Mouse (Mus musculus): ENCODE measurements at regions not wholly inside any gene's neighbourhood (a gene's known extent, or its start where the extent isn't known, plus 50 kb on each side); places are given as distances from the start of the nearest gene placed in this dataset.
A peak's percentile ranks its signal among the peaks of the same experiment; 100 is the strongest.

DNA sequence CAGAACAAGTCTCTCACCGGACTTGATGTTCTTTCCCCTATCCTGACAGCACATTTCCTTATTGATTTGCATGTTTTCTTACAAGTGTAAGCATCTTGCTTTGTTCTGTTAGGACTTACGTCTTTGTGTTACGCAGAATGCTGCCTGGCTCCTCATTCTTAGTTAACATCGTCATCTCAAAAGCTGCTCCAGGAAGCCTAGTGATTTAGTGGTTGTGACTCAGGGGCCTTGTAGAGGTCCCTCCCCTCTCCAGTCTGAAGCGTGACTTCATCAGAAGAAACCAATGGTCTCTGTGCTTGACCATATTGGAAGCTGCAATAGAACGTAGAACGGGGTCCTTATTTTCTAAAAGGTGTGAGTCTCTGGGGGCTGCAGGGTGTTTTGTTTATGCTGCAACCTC lies 122.9 kb downstream of the Tmem38b start:
- Histone ChIP-seq H3K9ac (replicated peaks; ENCODE audit: low read length, poor library complexity, severe bottlenecking) (no peak overlapping the region), H3K36me3 (ENCODE audit: insufficient read depth, low read length) (no peaks in the 10 kb centered on the region), H3K9me3 (ENCODE audit: low read length) (no peaks in the 10 kb centered on the region), H3K4me1 (ENCODE audit: insufficient read depth, low read length) (peaks cover 5% of the 10 kb centered on the region; the same call in 1 of the 2 replicates), H3K4me3 (ENCODE audit: low read depth, low read length) (no peak overlapping the region), H3K4me2 (ENCODE audit: low read depth, low read length, poor library complexity, severe bottlenecking) (no peak overlapping the region), H3K27me3 (ENCODE audit: insufficient read depth, low read length) (no peaks in the 10 kb centered on the region), H3K27ac (ENCODE audit: low read depth, low read length) (no peak overlapping the region)
- no peak for TF ChIP-seq CTCF (IDR thresholded peaks at IDR 0.05)
- no peak for ATAC-seq (ENCODE audit: low FRiP score)
- 88% methylated on average over 7 of the region's 7 CpGs for WGBS
- DNase-seq (ENCODE audit: low spot score): no peak

DNA sequence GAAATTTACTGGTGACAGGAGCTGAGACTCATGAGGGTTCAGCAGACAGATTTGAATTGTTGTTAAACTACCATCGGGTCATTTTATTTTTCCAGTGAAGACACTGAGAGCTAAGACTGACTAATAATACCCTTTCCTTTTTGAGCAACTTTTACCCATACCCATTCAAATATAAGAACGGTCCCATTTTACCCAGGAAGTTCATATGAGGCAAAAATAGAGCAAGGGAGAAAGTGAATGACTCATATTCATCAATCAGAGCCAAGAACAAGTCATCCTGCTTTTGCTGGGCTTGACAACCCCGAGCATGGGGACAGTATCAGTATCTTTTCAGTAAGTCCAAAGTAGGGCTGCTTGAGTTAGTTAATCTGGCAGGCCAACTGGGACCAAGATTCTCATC lies 123.3 kb downstream of the Tmem38b start:
- H3K4me3 ChIP-seq (ENCODE audit: low read depth, low read length): no peak overlapping the region
- H3K36me3 ChIP-seq (ENCODE audit: insufficient read depth, low read length): no peaks in the 10 kb centered on the region
- WGBS: 92% methylated on average over 3 of the region's 3 CpGs
- H3K27ac ChIP-seq (ENCODE audit: low read depth, low read length): no peak overlapping the region
- no peak for TF ChIP-seq CTCF (IDR thresholded peaks at IDR 0.05)
- H3K9me3 ChIP-seq (ENCODE audit: low read length): no peaks in the 10 kb centered on the region
- DNase-seq (ENCODE audit: low spot score) (no peak), ATAC-seq (ENCODE audit: low FRiP score) (no peak)
- H3K4me1 ChIP-seq (ENCODE audit: insufficient read depth, low read length): peaks cover 5% of the 10 kb centered on the region; the same call in 1 of the 2 replicates
- H3K9ac ChIP-seq (replicated peaks; ENCODE audit: low read length, poor library complexity, severe bottlenecking): no peak overlapping the region
- no peaks in the 10 kb centered on the region for H3K27me3 ChIP-seq (ENCODE audit: insufficient read depth, low read length)
- no peak overlapping the region for H3K4me2 ChIP-seq (ENCODE audit: low read depth, low read length, poor library complexity, severe bottlenecking)

DNA sequence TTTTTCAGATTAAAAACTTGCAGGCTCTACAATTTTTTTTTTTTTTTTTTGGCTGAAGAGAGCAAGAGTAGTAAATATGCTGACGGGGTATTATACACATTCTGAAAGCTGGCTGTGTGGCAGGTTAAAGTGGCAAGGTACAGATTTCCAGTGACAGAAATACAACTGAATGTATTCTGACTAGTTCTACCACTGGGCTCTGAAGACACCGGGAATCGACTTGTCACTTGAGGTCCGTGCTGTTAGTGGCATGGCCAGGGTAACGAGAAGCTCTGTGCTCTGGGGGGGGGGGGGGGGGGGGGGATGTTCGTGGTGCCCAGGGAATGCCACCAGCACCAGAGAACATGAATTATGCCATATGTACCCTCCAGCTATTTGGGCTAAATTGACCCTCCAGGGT lies 124.7 kb downstream of the Tmem38b start:
- Histone ChIP-seq H3K27ac (ENCODE audit: low read depth, low read length) (peak overlapping the region; percentile 62; the same call in 1 of the 2 replicates), H3K4me3 (ENCODE audit: low read depth, low read length) (no peak overlapping the region), H3K9ac (replicated peaks; ENCODE audit: low read length, poor library complexity, severe bottlenecking) (no peak overlapping the region), H3K4me1 (ENCODE audit: insufficient read depth, low read length) (peaks cover 5% of the 10 kb centered on the region; the same call in 1 of the 2 replicates), H3K36me3 (ENCODE audit: insufficient read depth, low read length) (no peaks in the 10 kb centered on the region), H3K27me3 (ENCODE audit: insufficient read depth, low read length) (no peaks in the 10 kb centered on the region), H3K4me2 (ENCODE audit: low read depth, low read length, poor library complexity, severe bottlenecking) (peak overlapping the region; percentile 6; the same call in 1 of the 2 replicates), H3K9me3 (ENCODE audit: low read length) (no peaks in the 10 kb centered on the region)
- ATAC-seq (ENCODE audit: low FRiP score): no peak
- DNase-seq (ENCODE audit: low spot score): no peak
- no peak for TF ChIP-seq CTCF (IDR thresholded peaks at IDR 0.05)
- 23% methylated on average over 6 of the region's 6 CpGs for WGBS

DNA sequence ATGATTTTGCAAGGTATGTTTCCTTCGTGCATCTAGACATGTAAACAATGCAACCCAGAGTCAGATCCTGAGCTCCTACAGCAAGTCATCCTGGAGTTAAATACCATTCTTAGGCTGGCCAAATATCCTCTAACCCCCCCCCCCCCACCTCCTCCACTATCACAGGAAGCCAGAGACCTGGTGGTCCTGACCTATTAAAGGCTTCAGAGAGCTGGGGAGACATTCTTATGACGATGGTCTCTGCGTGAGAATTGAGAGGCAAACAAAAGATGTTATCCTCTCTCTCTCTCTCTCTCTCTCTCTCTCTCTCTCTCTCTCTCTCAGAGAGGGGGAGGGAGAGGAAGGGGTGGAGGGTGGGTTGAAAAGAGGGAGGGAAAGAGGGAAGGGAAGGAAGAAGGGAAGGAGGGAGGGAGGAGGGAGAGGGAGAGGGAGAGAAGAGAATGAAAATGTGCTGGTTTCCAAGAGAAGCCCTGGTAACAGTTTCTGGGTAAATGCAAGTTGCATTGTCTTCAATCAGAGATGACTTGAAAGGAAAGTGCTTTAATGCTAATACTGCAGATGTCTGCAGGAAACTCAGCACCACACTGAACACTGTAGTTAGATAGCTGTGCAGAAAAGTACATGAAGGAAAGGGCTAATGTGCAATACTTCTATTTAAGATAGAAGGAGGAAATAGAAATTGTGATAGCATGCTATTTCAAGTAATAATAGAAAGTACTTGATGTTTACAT lies 125.3 kb downstream of the Tmem38b start:
- peak overlapping the region; percentile 6; the same call in 1 of the 2 replicates for H3K4me2 ChIP-seq (ENCODE audit: low read depth, low read length, poor library complexity, severe bottlenecking)
- H3K9ac ChIP-seq (replicated peaks; ENCODE audit: low read length, poor library complexity, severe bottlenecking): no peak overlapping the region
- no peaks in the 10 kb centered on the region for H3K36me3 ChIP-seq (ENCODE audit: insufficient read depth, low read length)
- H3K4me3 ChIP-seq (ENCODE audit: low read depth, low read length): no peak overlapping the region
- ATAC-seq (ENCODE audit: low FRiP score) (0 out of 2 replicates have a peak, but pooled peaks have one; percentile 44), DNase-seq (ENCODE audit: low spot score) (no peak)
- peaks cover 5% of the 10 kb centered on the region; the same call in 1 of the 2 replicates for H3K4me1 ChIP-seq (ENCODE audit: insufficient read depth, low read length)
- H3K9me3 ChIP-seq (ENCODE audit: low read length): no peaks in the 10 kb centered on the region
- no peak for TF ChIP-seq CTCF (IDR thresholded peaks at IDR 0.05)
- 6% methylated on average over 3 of the region's 3 CpGs for WGBS
- no peaks in the 10 kb centered on the region for H3K27me3 ChIP-seq (ENCODE audit: insufficient read depth, low read length)
- H3K27ac ChIP-seq (ENCODE audit: low read depth, low read length): peak overlapping the region; percentile 62; the same call in 1 of the 2 replicates

DNA sequence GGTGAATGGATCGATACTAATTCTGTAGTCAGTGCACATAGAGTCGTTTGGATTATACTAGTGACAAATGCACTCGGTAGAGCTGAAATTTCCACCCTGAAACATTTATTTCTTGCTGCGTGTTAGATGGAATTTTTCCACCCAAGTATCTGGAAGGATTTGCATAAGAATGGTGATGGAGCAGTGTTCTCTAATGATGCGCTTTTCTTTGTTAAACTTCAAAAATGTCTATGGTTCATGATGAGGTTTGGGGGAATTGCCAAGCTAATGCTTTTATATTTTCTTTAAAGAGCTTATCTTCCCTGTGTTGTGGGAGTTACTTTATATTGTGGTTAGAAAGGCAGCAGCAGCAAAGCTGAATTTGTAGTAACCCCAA lies 125.9 kb downstream of the Tmem38b start:
- H3K27ac ChIP-seq (ENCODE audit: low read depth, low read length): peak overlapping the region; percentile 62
- DNase-seq (ENCODE audit: low spot score) (no peak), ATAC-seq (ENCODE audit: low FRiP score) (no peak)
- H3K36me3 ChIP-seq (ENCODE audit: insufficient read depth, low read length): no peaks in the 10 kb centered on the region
- H3K9ac ChIP-seq (replicated peaks; ENCODE audit: low read length, poor library complexity, severe bottlenecking): no peak overlapping the region
- TF ChIP-seq CTCF (IDR thresholded peaks at IDR 0.05): no peak
- WGBS: 26% methylated on average over 5 of the region's 5 CpGs
- H3K27me3 ChIP-seq (ENCODE audit: insufficient read depth, low read length): no peaks in the 10 kb centered on the region
- peaks cover 5% of the 10 kb centered on the region; the same call in 1 of the 2 replicates for H3K4me1 ChIP-seq (ENCODE audit: insufficient read depth, low read length)
- no peak overlapping the region for H3K4me3 ChIP-seq (ENCODE audit: low read depth, low read length)
- H3K4me2 ChIP-seq (ENCODE audit: low read depth, low read length, poor library complexity, severe bottlenecking): no peak overlapping the region
- H3K9me3 ChIP-seq (ENCODE audit: low read length): no peaks in the 10 kb centered on the region

DNA sequence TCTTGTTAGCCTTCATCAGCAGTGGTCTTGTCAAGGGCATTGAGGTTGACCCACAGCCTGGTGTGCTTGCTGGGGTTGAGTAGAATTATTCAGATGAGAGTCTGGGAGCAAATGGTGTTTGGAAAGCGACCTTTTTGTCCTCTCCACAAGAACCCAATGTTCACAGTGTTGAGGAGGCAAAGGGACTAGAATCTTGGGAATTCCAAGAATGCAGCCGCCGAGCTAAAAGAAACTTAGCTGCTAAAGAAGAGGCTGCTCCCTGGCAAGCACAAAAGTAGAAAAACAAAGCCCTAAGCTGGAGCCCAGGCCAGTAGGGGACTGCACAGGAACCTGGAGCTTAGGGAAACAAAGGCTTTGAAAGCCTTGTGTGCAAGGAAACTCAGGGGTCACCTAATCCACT lies 126.4 kb downstream of the Tmem38b start:
- no peaks in the 10 kb centered on the region for H3K27me3 ChIP-seq (ENCODE audit: insufficient read depth, low read length)
- peak overlapping the region; percentile 62 for H3K27ac ChIP-seq (ENCODE audit: low read depth, low read length)
- no peaks in the 10 kb centered on the region for H3K36me3 ChIP-seq (ENCODE audit: insufficient read depth, low read length)
- WGBS: 14% methylated on average over 3 of the region's 3 CpGs
- H3K9ac ChIP-seq (replicated peaks; ENCODE audit: low read length, poor library complexity, severe bottlenecking): no peak overlapping the region
- H3K4me1 ChIP-seq (ENCODE audit: insufficient read depth, low read length): peaks cover 5% of the 10 kb centered on the region; the same call in 1 of the 2 replicates
- no peak overlapping the region for H3K4me3 ChIP-seq (ENCODE audit: low read depth, low read length)
- H3K9me3 ChIP-seq (ENCODE audit: low read length): no peaks in the 10 kb centered on the region
- TF ChIP-seq CTCF (IDR thresholded peaks at IDR 0.05): no peak
- ATAC-seq (ENCODE audit: low FRiP score) (no peak), DNase-seq (ENCODE audit: low spot score) (no peak)
- H3K4me2 ChIP-seq (ENCODE audit: low read depth, low read length, poor library complexity, severe bottlenecking): no peak overlapping the region

All from midbrain, postnatal 0 days (tissue).